Mouse (Mus musculus) gastrocnemius, postnatal 10 days (tissue): ENCODE measurements at regions not wholly inside any gene's neighbourhood (a gene's known extent, or its start where the extent isn't known, plus 50 kb on each side); places are given as distances from the start of the nearest gene placed in this dataset.

Source experiments
- DNase-seq: peaks from one replicate; pipeline ENCODE4 v3.0.0; 2021; ENCODE audit warnings: mixed read lengths

- DNase-seq = no peak
Observed at GRCm38 (mm10) chr9:22937686-22938391, 285.0 kb upstream of the Bmper start.

GRCm38 (mm10) chr9:22944992-22945391 is 277.9 kb upstream of the Bmper start:
- no peak for DNase-seq

- no peak for DNase-seq
Observed at GRCm38 (mm10) chr9:22945426-22945955, 277.4 kb upstream of the Bmper start.

GRCm38 (mm10) chr9:22952571-22953442 is 270.1 kb upstream of the Bmper start:
- no peak for DNase-seq

- no peak for DNase-seq
Observed at GRCm38 (mm10) chr9:22962269-22962815, 260.5 kb upstream of the Bmper start.

GRCm38 (mm10) chr9:22971312-22971711 is 251.6 kb upstream of the Bmper start:
- DNase-seq = no peak

- no peak for DNase-seq
Observed at GRCm38 (mm10) chr9:22976748-22977147, 246.1 kb upstream of the Bmper start.

GRCm38 (mm10) chr9:22979627-22980026 is 243.2 kb upstream of the Bmper start:
- no peak for DNase-seq

GRCm38 (mm10) chr9:22989508-22989907 is 233.4 kb upstream of the Bmper start:
- DNase-seq = no peak

GRCm38 (mm10) chr9:22993531-22993930 is 229.3 kb upstream of the Bmper start:
- no peak for DNase-seq

GRCm38 (mm10) chr9:22995564-22995963 is 227.3 kb upstream of the Bmper start:
- no peak for DNase-seq

- DNase-seq = no peak
Observed at GRCm38 (mm10) chr9:22998306-22998705, 224.6 kb upstream of the Bmper start.

GRCm38 (mm10) chr9:22999181-22999580 is 223.7 kb upstream of the Bmper start:
- DNase-seq = no peak

- DNase-seq = no peak
Observed at GRCm38 (mm10) chr9:23000200-23000599, 222.7 kb upstream of the Bmper start.

- DNase-seq = no peak
Observed at GRCm38 (mm10) chr9:23003195-23004061, 219.4 kb upstream of the Bmper start.

GRCm38 (mm10) chr9:23005005-23005404 is 217.9 kb upstream of the Bmper start:
- DNase-seq = no peak

- no peak for DNase-seq
Observed at GRCm38 (mm10) chr9:23009462-23010183, 213.3 kb upstream of the Bmper start.

- no peak for DNase-seq
Observed at GRCm38 (mm10) chr9:23011316-23011959, 211.4 kb upstream of the Bmper start.

- no peak for DNase-seq
Observed at GRCm38 (mm10) chr9:23012130-23012529, 210.7 kb upstream of the Bmper start.

GRCm38 (mm10) chr9:23016733-23017132 is 206.1 kb upstream of the Bmper start:
- no peak for DNase-seq

GRCm38 (mm10) chr9:23024061-23024460 is 198.8 kb upstream of the Bmper start:
- DNase-seq = no peak
